ENCODE assay signal across 8 mouse cellular contexts in the genomic region with DNA sequence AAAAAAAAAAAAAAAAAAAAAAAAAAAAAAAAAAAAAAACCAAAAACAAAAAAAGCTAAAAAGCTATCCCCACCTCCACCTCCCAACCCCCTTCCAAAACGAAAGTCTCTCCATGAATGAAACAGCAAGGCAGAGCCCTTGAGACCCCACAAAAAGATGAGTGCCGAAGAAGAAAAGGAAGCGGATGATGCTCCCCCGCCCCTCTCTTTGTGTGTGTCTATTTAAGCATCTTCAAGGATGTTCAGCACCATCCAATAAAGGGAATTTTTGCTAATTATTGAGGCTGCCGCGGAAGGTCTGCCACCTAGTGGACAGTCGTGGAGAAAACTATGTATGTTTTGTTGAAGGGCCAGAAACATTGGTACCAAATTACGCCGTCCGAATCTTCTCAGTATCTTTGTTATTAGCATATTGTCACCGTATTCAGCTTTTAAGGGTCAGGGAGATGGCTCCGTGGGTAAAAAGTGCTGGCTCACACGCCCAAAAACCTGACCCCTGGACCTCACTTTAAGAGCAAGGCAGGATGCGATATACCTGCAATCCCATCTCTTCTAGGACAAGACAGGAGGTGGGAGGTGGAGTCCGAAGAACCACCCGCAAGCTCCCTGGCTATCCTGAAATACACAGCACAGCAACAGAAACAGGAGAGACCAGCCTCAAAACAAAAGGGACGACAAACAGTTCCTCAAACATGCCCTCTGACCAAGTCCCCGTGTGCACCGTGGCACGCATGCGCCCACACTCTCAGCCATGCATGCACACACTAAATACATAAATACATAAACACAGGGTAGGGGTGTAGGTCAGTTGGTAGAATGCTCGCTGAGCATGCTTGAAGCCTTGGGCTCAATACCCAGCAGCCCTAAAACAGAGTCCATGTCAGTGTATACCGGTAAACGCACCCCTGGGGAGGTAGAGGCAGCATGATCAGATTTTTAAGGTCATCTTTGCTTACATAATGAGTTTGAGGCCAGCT. TPM values are rescaled to one million over a fixed set of nuclear protein-coding genes. Genes with fewer than 3 reads are reported as not detected.
DNase-seq lines count a peak whose midpoint lies in the region; ATAC-seq and TF ChIP-seq lines count a peak whose summit lies in the region.

No protein-coding gene starts in this region.

- H3K4me2 ChIP-seq in CH12.LX (ENCODE audit: insufficient read depth, low read depth, poor library complexity, severe bottlenecking): peak overlapping the region; percentile 79
- H3K4me2 ChIP-seq in heart, embryonic 14.5 days (ENCODE audit: low read length): peak overlapping the region; percentile 52
- H3K4me2 ChIP-seq in liver, embryonic 14.5 days (ENCODE audit: low read depth): no peak overlapping the region
- peak overlapping the region; percentile 40 for H3K4me2 ChIP-seq in stomach, embryonic 16.5 days (ENCODE audit: low read depth, low read length)

- 0 out of 2 replicates have a peak overlapping the region, but pooled peaks have one; percentile 28 for H3K9ac ChIP-seq in CH12.LX (ENCODE audit: insufficient read depth, low read depth)
- H3K9ac ChIP-seq in heart, embryonic 14.5 days (ENCODE audit: low read length): no peak overlapping the region
- H3K9ac ChIP-seq in liver, embryonic 14.5 days (replicated peaks): no peak overlapping the region
- no peak overlapping the region for H3K9ac ChIP-seq in stomach, embryonic 16.5 days (ENCODE audit: low read length)

- H3K4me1 ChIP-seq in CH12.LX (ENCODE audit: control insufficient read depth in 1 of 2, insufficient read depth in 2 of 2): peaks cover 5 to 21% of the 10 kb centered on the region in 2 experiments; a peak in 3 of 4 replicates
- peaks cover 8 to 18% of the 10 kb centered on the region in 2 experiments for H3K4me1 ChIP-seq in heart, embryonic 14.5 days (ENCODE audit: control insufficient read depth in 2 of 2, insufficient read depth in 2 of 2, low read length in 2 of 2)
- 0 out of 4 replicates have a peak, but pooled peaks cover 0 to 2% of the 10 kb centered on the region in 2 experiments for H3K4me1 ChIP-seq in liver, embryonic 14.5 days (replicated peaks; ENCODE audit: control insufficient read depth in 2 of 2, insufficient read depth in 2 of 2, low read length in 1 of 2)
- no peaks in the 10 kb centered on the region for H3K4me1 ChIP-seq in stomach, embryonic 16.5 days (ENCODE audit: control insufficient read depth, insufficient read depth, low read length)

- DNase-seq in CH12.LX (ENCODE audit: extremely low read depth): peak; percentile 70
- peak; percentile 69 for DNase-seq in adrenal gland, postnatal 14 days
- peak; percentile 72 for DNase-seq in embryo, embryonic 9.5 days (ENCODE audit: extremely low spot score)
- peak; percentile 55 to 79 for DNase-seq in kidney, postnatal 25 days
- peak; percentile 17 to 47 (median 39) for DNase-seq in liver, embryonic 14.5 days (ENCODE audit: low read depth in 3 of 3, low spot score in 3 of 3)
- DNase-seq in natural killer cell, adult 2 months (ENCODE audit: low spot score in 2 of 2): peak; percentile 45 to 70

- no peak for TF ChIP-seq EP300 in CH12.LX (IDR thresholded peaks at IDR 0.05; ENCODE audit: low read length)
- TF ChIP-seq EP300 in liver, embryonic 14.5 days (IDR thresholded peaks at IDR 0.05; ENCODE audit: low read depth): no peak

- TF ChIP-seq POLR2A in CH12.LX (IDR thresholded peaks at IDR 0.05; ENCODE audit: low read depth, low read length): no peak

- 48% methylated on average over 24 of the region's 24 CpGs for WGBS in heart, embryonic 14.5 days
- WGBS in liver, embryonic 14.5 days (ENCODE audit: insufficient replicate concordance): 42% methylated on average over 24 of the region's 24 CpGs
- WGBS in stomach, embryonic 16.5 days: 46% methylated on average over 24 of the region's 24 CpGs

- peaks cover 2% of the 10 kb centered on the region for H3K27me3 ChIP-seq in CH12.LX (replicated peaks)
- H3K27me3 ChIP-seq in heart, embryonic 14.5 days (ENCODE audit: control insufficient read depth, insufficient read depth, low read length): no peaks in the 10 kb centered on the region
- H3K27me3 ChIP-seq in liver, embryonic 14.5 days (ENCODE audit: control insufficient read depth, insufficient read depth, low read length): no peaks in the 10 kb centered on the region
- H3K27me3 ChIP-seq in stomach, embryonic 16.5 days (ENCODE audit: control insufficient read depth, insufficient read depth, low read length): no peaks in the 10 kb centered on the region

- no peak overlapping the region for H3K27ac ChIP-seq in CH12.LX (ENCODE audit: insufficient read depth, low read depth)
- H3K27ac ChIP-seq in heart, embryonic 14.5 days (replicated peaks in 1 of 2; ENCODE audit: control insufficient read depth in 1 of 2, insufficient read depth in 1 of 2, low read depth in 2 of 2, low read length in 2 of 2): no peak overlapping the region
- H3K27ac ChIP-seq in liver, embryonic 14.5 days: no peak overlapping the region
- no peak overlapping the region for H3K27ac ChIP-seq in stomach, embryonic 16.5 days (ENCODE audit: low read length)

- H3K36me3 ChIP-seq in CH12.LX (replicated peaks in 1 of 2; ENCODE audit: control insufficient read depth in 1 of 2, insufficient read depth in 1 of 2, low read length in 1 of 2): no peaks in the 10 kb centered on the region
- H3K36me3 ChIP-seq in heart, embryonic 14.5 days (ENCODE audit: control insufficient read depth, insufficient read depth, low read length): no peaks in the 10 kb centered on the region
- H3K36me3 ChIP-seq in liver, embryonic 14.5 days (replicated peaks; ENCODE audit: control insufficient read depth, insufficient read depth, low read depth): no peaks in the 10 kb centered on the region
- H3K36me3 ChIP-seq in stomach, embryonic 16.5 days (ENCODE audit: control insufficient read depth, insufficient read depth, low read length): no peaks in the 10 kb centered on the region

- peak; percentile 62 to 79 for TF ChIP-seq CTCF in CH12.LX (conservative IDR thresholded peaks at IDR 0.05 in 1 of 2, IDR thresholded peaks at IDR 0.05 in 1 of 2; ENCODE audit: low read depth in 2 of 2, low read length in 2 of 2)
- peak; percentile 77 for TF ChIP-seq CTCF in liver, embryonic 14.5 days (IDR thresholded peaks at IDR 0.05; ENCODE audit: low read depth)

- peaks cover 4% of the 10 kb centered on the region for H3K9me3 ChIP-seq in CH12.LX (replicated peaks; ENCODE audit: low read length)
- no peaks in the 10 kb centered on the region for H3K9me3 ChIP-seq in heart, embryonic 14.5 days (ENCODE audit: control insufficient read depth, low read length)
- H3K9me3 ChIP-seq in liver, embryonic 14.5 days (ENCODE audit: control insufficient read depth, low read length): no peaks in the 10 kb centered on the region
- H3K9me3 ChIP-seq in stomach, embryonic 16.5 days (replicated peaks; ENCODE audit: control insufficient read depth, low read length): no peaks in the 10 kb centered on the region

- TF ChIP-seq RAD21 in CH12.LX (IDR thresholded peaks at IDR 0.05; ENCODE audit: low read depth, low read length): peak; percentile 56

- H3K79me2 ChIP-seq in CH12.LX (replicated peaks; ENCODE audit: control insufficient read depth, extremely low read depth, insufficient read depth, poor library complexity, severe bottlenecking): no peaks in the 10 kb centered on the region

- ATAC-seq in heart, embryonic 14.5 days (ENCODE audit: insufficient number of reproducible peaks, insufficient read depth, low FRiP score, low read depth): no peak
- no peak for ATAC-seq in liver, embryonic 14.5 days (ENCODE audit: insufficient read depth)
- ATAC-seq in stomach, embryonic 16.5 days (ENCODE audit: insufficient read depth, low FRiP score): no peak

- peak overlapping the region; percentile 12 to 52 (median 38) for H3K4me3 ChIP-seq in CH12.LX (replicated peaks in 1 of 3; ENCODE audit: low read depth in 2 of 3, low read length in 2 of 3, poor library complexity in 1 of 3)
- peak overlapping the region in 1 of 2 experiments; percentile 15; a peak in 1 of 4 replicates for H3K4me3 ChIP-seq in heart, embryonic 14.5 days (ENCODE audit: control insufficient read depth in 1 of 2, insufficient read depth in 1 of 2, low read depth in 1 of 2, low read length in 2 of 2)
- no peak overlapping the region for H3K4me3 ChIP-seq in liver, embryonic 14.5 days (ENCODE audit: insufficient read depth in 1 of 2, low read depth in 2 of 2, low read length in 2 of 2)
- H3K4me3 ChIP-seq in stomach, embryonic 16.5 days (replicated peaks; ENCODE audit: low read length): peak overlapping the region; percentile 18

- in situ Hi-C loops in CH12.LX (cut with MboI; ENCODE audit: low pct_ligation_motif_present, low pct_unique_long_range_greater_than_20kb, low sequenced_read_pairs): loop anchor here (5.0 to 25.0 kb wide), 2 partner anchors 113 to 528 kb away; no protein-coding TSS in a partner anchor

- dilution Hi-C loops in CH12.LX (cut with MboI; ENCODE audit: extremely low pct_ligation_motif_present, extremely low pct_unique_long_range_greater_than_20kb, low sequenced_read_pairs): no loop called here

TF ChIP-seq in CH12.LX, 34 proteins besides CTCF, POLR2A, EP300 and RAD21 (continues in another document):
- TF ChIP-seq MAX (IDR thresholded peaks at IDR 0.05; ENCODE audit: low read length) (no peak), USF2 (conservative IDR thresholded peaks at IDR 0.05; ENCODE audit: low read depth, low read length) (no peak), POLR2AphosphoS2 (IDR thresholded peaks at IDR 0.05; ENCODE audit: low read depth, low read length) (no peak), ZNF384 (IDR thresholded peaks at IDR 0.05; ENCODE audit: low read depth, low read length) (peak; percentile 89), CHD1 (IDR thresholded peaks at IDR 0.05; ENCODE audit: low read depth, low read length) (no peak), TCF12 (IDR thresholded peaks at IDR 0.05; ENCODE audit: low read depth, low read length) (no peak), ZKSCAN1 (IDR thresholded peaks at IDR 0.05; ENCODE audit: borderline replicate concordance, low read depth, low read length) (no peak), IRF4 (IDR thresholded peaks at IDR 0.05; ENCODE audit: low read depth, low read length) (peak; percentile 21; the same call in 1 of the 2 replicates), MEF2A (IDR thresholded peaks at IDR 0.05; ENCODE audit: borderline replicate concordance, low read depth, low read length) (peak; percentile 53; the same call in 1 of the 2 replicates), JUN (IDR thresholded peaks at IDR 0.05; ENCODE audit: insufficient read depth, low read depth, low read length) (no peak), MAZ (IDR thresholded peaks at IDR 0.05; ENCODE audit: low read depth, low read length) (no peak), BHLHE40 (IDR thresholded peaks at IDR 0.05; ENCODE audit: low read depth, low read length) (no peak)

RNA-seq across cellular contexts. Expression of a gene that starts 55.6 kb away (rescaled TPM):
- total RNA-seq in CH12.LX (2012; rRNA removed): 18.0 and 23.4 TPM in 2 replicates
- total RNA-seq in CH12.LX (2014; rRNA removed): 26.4 and 29.6 TPM in 2 replicates
- polyA plus RNA-seq in CH12.LX (2012; ENCODE audit: insufficient read length, low read depth): 12.9 and 13.0 TPM in 2 replicates
- 28.2 and 29.0 TPM in 2 replicates for total RNA-seq in adrenal gland, postnatal 14 days (2021)
- polyA plus RNA-seq in heart, embryonic 14.5 days (2014; fragmentation: Nextera tagmentation; extraction: Ambion mirVana): 43.9 and 50.3 TPM in 2 replicates
- polyA plus RNA-seq in liver, embryonic 14.5 days (2012; rRNA removed): 4.8 and 6.3 TPM in 2 replicates
- polyA plus RNA-seq in liver, embryonic 14.5 days (2014; fragmentation: Nextera tagmentation; extraction: Ambion mirVana): 7.2 and 7.7 TPM in 2 replicates
- polyA plus RNA-seq in stomach, embryonic 16.5 days (2015; fragmentation: Nextera tagmentation; extraction: Ambion mirVana): 6.3 and 6.7 TPM in 2 replicates

Comparison
In these comparisons a context has a peak if more than half of its experiments do, and no peak if none do; other contexts are left out.
1. H3K4me3 ChIP-seq: peak in CH12.LX (3 of 3) and stomach, embryonic 16.5 days (single experiment); none in liver, embryonic 14.5 days (0 of 2).
2. Peak in every context shown above with its lines, with median percentiles within 50 percentile points of each other: DNase-seq.